Mouse (Mus musculus) spleen, postnatal 4 days (tissue): ENCODE results near the gene Cenps.
A peak's percentile ranks its signal among the peaks of the same experiment; 100 is the strongest.

Experiments used
- DNase-seq, 2 experiments: peaks; one replicate each; pipeline ENCODE4 v3.0.0; 2022; ENCODE audit warnings: low spot score in 2 of 2

The Cenps gene

DNA sequence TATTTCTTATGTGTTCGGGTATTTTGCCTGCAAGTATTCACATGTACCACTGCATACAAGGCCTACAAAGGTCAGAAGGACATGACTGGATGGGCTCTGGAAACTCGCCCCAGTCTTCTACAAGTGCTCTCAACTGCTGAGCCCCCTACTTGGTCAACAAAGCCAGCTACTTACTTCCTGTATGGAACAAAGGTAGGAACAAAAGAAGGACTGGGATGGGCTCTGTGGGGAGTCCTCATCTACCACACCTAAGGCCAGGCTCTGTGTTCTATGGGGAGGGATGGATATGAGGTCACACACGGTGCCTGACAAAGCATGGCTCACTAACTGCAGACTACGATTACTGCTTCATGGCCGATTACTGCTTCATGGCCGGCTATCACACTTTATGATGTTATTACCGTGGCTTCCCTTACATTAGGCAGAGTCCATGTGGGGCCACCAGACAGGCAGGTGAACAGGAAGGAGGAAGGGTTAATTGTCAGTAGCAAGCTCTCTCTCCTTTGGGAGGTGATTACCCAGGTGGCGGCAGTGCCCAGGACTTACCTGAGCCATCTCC, 20.1 kb upstream of the Cenps start:
- no peak for DNase-seq

DNA sequence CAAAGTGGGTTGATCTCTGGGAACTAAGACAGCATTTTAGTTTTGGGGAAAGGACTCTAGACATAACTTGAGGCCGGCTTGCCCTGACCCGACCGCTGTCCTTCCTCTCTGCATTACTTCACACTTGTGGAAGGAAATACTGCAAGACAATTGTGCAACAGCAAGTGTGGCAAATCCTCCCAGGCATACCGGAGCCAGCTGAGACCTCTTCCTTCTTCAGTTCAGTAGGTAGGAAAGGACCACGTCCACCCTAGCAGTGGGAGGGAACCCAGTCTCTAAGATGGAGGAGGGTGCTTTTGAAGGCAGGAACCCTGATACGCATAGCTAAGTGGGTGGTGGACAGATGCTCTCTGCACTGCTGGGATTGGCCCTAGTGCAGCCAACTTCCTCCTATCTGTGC, 18.3 kb upstream of the Cenps start:
- DNase-seq, result peak in 1 of 2 experiments; percentile 44

DNA sequence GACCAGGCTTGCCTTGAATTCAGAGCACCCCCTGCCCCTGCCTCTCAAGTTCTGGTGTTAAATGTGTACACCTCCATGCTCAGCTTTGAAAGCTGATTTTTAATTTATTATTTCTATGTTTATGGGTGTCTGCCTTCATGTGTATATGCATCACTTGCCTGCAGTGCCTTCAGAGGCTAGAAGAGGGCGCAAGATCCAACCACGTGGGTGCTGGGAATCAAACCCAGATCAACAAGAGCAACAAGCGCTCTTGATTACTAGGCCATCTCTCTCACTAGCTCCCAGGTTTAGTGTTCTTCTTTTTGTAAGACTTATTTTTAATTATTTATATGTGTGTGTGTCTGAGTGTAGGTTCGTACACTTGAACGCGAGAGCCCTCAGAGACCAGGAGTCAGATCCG, 17.4 kb upstream of the Cenps start:
- DNase-seq, result no peak

DNA sequence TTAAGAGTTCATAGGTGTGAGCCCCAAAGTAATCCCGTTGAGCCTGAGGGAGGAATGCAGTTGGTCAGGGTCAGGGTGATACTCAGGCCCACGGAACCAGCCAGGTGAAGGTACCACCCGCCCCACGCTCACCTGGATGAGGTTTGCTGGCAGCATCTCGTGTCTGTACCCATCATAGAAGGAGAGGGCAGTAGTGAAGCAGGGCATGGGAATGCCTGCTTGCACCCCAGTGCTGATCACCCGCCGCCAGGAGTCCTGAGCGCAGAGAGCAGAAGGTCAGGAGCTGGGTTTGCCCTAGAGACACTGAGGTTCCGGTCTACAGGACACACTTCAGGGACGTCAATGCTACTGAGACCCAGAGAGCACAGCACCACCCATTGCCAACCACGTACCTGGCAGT, 13.3 kb upstream of the Cenps start:
- DNase-seq, result no peak

DNA sequence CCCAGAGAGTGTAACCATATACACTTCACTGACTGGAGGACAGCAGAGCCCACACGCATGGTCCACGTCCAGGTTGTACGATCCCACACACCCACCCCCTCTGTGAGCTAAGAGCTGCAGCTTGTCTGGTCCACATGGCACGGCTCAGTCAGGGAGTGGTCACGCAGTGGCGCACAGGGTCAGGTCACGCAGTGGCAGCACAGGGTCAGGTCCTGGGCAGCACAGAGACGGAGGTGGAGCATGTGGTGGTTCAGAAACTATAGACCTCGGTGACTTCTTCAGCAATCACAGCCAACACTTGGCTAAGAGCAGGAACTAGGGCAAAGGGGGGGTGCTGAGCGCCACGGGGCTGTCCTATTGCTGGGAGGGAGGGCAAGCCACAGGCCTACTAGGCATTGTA, 12.8 kb upstream of the Cenps start:
- no peak for DNase-seq

DNA sequence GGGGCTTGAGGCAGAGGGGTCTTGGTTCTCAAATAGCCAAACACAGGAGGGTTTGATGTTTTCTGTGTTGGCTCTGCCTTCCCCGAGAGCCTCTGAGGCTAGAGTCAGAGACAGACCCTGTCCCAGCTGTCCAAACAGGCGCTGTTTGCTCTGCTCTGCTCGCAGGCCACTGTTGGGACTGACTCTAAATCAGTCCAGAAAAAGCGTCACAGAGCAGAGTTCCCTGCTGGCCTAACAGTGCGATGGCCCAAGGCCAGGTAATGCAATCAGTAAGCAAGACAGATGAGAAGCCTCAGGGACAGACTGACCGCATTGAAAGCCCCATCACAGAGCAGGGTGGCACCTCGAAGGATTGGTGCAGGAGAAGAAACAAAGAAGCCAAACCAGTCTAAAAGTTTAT, 12.2 kb upstream of the Cenps start:
- DNase-seq, result no peak

DNA sequence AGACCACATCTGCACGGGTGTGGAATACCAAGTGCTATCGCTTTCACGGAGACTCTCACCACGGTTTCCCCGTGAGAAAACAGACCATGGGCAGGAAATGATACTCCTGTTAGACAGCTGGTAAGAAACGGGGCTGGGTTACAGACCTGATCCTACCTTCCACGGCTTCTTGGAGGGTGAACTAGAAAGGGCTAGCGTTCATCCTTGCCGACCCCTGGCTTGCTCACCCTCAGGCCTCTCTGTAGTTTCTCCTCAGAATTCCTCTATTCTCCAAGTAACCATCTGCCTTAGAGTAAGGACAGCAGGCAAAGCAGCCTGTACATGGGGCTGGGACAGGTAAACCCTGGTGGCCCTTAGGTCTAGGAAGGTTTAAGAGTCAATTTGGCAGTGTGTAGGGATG, 11.8 kb upstream of the Cenps start:
- no peak for DNase-seq

DNA sequence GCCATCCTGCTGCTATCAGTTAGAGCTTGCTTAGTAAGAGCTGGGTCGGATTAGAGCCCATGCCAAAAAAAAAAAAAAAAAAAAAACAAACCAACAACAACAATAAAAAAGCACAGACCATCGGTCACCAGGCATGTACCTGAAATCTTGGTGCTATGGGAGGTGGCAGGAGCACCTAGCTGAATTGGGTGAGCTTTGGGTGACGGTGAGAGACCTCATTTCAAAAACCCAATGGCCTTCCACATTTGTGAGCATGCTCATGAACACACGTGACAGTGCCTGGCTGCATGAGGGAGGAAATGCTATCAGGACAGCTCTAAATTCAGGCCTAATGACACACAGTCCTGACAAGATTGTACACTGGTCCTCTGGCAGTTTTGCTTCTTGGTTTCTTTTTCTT, 10.7 kb upstream of the Cenps start:
- no peak for DNase-seq

DNA sequence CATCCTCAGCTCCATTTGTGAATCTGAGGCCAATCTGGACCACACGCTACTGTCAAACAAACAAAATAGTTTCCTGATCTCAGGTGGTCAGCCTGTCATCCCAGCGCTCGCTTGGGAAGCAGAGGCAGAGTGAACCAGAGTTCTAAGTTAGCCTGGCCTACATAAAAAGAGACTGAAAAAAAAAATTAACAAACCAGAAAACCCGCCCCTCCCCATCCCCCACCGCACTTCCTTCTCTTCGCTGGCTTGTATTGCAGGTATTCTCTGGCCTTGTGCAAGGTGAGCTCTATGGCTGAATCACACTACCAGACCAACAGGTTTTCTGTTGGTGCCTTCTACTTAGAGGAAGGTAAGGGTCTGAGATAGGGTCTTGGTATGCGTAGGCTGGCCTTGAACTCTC, 10.1 kb upstream of the Cenps start:
- no peak for DNase-seq

DNA sequence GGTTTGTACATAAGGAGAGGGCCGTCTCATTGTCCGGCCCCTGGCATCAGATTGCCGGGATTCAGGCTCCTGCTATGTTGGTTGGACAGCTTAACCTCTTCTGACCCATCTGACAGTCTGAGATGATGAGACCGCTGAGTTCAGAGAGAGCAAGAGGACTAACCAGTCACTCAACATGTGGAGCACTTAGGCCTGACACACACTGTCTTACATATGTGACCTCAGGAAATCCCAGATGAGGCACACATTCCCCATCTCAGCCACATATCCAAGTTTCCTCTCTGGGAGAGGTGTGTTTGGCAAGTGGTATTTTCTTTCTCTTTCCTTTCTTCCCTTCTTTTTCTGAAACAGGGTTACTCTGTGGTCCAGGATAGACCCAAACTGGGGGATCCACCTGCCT, 7.7 kb upstream of the Cenps start:
- no peak for DNase-seq

DNA sequence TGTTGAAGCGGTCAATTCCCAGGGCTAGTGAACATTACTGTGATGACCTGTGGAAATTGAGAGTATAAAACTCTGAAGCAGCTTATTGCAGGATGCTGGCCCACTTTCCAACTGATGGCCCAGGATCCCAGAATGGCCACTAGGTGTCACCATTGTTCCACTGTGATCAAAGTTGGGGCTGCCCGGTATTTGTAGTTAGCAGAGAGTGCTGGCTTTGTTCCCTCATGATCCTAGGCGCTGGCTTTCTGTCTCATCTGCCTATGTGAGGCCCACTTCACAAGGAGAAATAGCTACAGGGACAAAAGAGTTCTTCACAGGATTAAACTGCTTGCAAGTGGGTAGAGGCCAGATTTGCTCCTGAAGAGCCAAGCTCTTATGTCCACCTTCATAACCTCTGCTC, 7.0 kb upstream of the Cenps start:
- DNase-seq, result peak; percentile 72 to 88

DNA sequence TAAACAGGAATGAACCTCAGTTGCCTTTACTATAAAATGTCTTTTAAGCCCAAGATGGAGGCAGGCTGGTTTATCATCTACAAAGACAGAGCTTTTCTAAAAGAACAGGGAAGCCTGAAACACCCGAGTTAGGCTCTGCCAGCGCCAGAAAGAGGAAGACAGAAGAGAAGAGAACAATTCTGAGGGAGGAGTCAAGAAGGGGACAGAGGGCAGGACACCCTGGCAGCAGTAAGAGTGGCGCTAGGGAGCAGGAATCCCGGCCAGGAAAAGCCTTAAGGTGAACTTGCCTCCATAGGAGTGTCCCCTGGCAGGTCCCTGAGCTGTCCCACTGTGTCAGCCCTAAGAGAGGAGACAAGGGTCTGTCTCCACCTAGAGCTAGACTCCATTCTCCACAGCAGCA, 6.2 kb upstream of the Cenps start:
- no peak for DNase-seq

DNA sequence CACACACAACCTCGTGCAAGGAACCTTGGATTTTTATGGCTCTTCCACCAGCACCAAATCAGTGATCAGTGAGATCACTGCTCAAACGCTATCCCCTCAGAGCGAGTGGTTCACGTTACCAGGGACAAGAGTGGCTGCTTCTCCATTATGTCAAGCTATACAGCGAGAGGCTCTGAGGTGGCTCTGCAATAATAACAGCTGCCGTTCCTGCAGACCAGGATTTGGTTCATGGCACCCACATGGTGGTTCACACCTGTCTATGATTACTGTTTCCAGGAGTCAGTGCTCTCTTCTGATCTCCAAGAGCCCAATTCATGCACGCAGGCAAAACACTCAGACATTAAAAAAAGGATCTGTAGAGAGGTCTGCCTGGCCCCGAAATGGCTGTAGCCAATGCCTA, 1.1 kb upstream of the Cenps start:
- DNase-seq, result no peak

DNA sequence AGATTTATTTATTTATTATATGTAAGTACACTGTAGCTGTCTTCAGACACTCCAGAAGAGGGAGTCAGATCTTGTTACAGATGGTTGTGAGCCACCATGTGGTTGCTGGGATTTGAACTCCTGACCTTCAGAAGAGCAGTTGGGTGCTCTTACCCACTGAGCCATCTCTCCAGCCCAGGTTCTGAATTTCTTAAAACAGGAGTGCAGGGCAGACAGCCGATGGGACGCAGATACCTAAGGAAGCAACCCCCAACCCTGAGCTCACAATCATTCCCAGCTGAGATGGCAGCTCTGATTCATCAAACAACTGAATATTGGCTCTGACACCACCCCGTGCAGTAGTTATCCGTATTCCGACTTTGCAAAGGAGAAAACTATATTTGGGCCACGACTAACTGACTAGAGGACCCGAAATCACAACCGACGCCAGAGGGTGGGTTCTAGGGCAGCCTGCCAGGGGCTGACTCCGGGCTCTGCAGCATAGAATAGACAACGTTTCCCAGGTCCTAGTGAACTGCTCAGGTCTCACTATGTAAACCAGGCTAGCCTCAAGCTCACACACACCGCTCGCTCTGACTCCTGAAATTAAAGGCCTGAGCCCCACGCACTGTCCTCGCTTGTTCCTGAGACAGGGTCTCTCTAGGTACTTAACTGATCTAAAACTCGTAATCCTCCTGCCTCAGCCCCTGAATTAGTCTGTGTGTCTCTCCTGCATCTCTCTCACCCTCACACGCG, 1.1 kb downstream of the Cenps start:
- DNase-seq, result no peak

DNA sequence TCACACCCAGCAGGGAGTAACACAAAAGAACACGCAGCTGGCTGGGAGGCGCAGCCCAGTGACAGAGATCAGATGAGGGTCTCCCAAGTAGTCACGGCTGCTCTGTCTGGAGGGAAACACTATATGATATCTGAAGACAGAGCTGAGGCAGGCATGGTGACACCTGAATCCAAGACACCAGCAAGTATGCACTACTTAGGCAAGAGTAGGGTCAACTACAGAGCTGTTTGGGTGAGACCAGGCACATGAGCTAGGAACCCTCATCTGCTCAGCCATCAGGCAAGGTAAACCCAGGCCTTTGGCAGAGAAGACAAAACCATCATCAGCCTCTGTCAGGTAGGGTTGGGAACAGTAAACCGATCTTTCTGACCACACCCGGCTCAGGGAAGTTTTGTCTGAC, 4.0 kb downstream of the Cenps start:
- no peak for DNase-seq

DNA sequence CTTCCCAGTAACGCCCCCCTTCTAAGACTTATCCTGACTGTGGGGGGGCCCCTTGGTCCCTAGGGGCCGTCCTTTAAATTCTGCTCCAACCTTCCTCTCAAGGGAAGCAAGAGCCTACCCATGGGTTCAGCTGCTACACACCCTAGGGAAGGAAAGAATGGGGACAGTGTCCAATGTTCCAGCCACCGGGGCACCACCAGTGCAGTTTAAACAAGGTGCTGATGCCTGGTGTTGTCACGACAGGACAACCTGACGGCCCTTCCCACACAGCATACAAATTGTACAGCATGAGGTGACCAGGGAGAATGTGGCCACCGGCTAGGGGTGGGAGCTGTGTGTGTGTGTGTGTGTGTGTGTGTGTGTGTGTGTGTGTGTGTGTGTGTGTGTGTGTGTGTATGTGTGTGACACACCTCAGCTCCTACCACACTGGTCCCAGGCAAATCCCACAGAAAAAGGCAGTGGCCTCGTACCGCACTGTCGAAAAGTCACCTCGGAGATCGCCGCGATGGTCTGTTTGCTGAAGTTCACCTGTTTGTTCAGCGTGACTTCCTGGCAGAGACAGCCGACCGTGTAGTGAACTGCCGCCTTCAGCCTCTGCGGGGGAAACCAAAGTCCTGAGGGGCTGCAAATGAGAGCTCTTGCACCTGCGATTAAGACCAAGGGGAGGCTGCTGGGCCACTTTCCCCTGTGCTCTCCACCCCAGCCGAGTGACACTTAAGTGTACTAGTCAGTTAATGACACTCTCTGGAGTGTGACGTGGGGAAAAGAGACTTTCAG, 5.5 kb downstream of the Cenps start:
- DNase-seq, result peak; percentile 59 to 75

DNA sequence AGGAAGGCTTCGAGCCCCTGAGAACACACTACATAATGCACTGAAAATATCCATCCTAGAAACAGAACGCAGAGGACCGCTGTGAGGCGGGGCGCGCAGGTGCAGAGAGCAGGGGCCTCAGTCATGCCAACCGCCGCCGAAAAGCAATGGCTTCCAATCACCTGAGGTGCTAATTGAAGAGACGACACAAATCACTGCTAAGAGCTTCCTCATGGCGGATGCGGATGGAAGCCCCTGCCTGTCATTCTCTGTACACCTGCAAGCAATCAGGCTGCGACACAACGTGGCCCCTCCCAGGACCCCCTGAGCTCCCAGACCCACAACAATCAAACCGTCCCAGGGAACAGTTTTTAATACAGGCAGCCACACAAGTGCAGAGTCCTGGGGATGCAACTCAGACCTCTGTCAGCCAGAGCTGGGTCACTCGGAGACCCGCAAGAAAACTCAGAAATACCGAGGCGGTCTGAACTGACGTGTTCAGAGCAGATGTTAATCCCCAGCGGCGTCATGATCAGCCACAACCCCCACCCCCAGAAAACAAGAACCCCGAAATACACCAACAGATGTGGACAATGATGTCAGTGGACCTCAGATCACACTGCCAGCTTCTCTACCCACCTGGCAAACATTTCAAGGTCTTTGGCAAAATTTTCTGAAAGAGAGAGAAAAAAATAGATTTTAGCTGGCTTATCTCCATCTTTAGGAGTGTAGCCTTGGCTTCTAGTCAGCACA, 6.2 kb downstream of the Cenps start:
- no peak for DNase-seq

DNA sequence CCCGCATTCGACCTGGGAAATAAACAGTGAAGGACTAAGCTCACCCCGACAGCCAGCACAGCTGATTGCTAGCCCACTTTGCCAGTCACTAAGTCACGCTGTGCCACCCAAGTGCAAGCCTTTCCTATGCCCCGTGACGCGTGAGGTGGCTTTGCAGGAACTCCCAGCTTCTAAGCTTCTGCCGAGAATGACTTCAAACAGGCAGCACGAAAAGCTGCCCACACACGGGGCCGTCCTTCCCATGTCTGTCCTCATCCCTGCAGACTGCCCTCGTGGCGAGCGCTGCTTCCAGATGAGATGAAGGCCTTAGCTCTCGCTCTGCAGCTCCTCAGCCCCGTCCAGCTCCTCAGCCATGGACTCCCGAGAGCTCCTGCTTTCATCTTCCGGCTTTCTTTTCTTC, 9.0 kb downstream of the Cenps start:
- DNase-seq, result no peak

DNA sequence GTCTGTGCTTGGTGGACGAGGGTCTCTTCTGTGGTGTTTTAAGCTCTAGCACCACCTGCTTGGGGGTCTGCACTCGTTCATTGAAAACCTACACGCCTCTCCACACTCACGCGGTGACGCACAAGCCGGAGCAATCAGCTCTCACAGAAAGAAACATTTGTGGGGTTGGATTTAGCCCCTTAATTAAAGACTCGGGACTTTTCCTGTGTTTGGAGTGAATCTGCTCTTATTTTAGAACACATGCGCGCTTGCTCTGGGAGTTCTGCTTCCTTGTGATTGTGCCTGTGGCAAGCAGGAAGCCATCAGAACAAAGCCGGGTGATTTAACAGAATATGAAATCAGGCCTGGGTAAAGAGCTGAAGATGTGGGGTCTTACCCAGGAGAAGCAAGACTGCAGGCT, 10.8 kb downstream of the Cenps start, which contains the start of gene Cort:
TSS of gene Cort (minus strand) at position 101 of the 400 bp plus-strand sequence.
- no peak for DNase-seq

DNA sequence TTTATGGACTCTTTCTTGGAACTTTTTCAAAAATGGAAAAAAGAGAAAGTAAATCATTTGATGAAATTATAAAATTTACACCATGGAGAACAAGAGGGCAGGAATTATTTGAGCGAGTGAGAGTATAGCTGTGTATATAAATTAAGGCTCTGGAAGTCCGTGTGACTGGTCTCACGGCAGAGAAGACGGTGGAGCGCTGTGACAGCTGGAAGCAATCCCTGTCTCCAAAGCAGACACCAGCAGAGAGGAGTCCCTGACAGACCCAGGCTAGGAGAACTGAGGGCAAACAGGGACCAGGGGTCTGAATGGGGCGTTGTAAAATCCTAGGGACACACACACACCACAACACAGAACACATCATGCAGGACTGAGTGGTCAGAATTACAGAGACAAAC, 11.3 kb downstream of the Cenps start:
- no peak for DNase-seq

DNA sequence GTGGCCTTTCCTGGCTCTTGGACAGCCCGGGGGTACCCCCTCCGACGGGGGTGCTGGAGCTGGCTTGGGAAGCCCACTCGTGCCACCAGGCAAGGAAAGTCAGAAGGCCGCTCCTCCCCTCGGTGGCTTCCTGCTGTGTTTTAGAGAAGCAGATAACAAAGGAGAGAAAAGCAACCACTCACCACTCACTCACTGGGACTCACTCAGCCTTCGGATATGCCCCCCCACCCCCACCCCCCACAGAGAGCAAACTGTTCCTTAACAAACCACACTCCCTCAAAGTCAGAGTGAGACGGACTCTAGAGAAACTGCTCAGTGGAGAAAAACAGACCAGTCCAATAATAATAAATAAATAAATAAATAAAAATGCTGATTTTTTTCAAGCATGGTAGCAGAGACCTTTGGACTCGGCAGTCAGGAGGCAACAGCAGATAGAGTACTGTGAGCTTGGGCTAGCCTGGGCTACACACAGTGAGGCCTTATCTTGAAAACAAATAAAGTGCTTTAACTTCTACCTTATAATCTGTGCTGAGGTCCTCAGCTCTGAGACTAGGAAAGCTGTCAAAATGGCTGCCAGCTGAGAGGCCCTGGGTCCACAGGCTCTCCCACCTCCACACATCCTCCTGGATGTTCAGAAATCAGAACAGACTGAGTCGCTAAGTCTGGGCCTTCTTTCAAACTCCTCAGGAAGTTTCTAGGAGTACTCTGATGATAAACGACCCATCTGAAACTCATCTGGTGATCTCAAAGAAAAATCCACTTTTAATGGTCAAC, 11.9 kb downstream of the Cenps start:
- no peak for DNase-seq

DNA sequence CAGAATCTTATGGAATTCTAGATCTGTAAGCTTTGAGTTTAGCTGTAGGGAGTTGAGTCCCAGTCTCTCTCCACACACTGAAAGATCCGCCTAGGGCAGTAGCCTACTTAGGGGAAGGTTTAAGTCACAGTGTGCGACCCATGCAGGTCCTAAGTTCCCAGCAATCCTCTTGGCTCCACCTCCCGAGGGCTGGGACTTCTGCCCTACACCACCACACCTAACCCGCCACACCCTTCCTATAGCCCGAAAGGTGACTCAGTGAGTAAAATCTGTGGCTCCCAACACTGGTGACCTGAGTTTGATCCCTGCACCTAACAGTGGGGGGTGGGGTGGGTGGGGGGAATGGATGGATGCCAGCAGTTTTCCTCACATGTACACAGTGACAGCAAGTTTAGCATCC, 14.0 kb downstream of the Cenps start:
- no peak for DNase-seq
